Mouse (Mus musculus) MEL (cell line): Measurements from ENCODE around the gene Trim40.

Experiments
- CTCF ChIP-seq, 3 experiments: IDR thresholded peaks in 2 of 3; conservative IDR thresholded peaks in 1 of 3; 2 replicates each; pipeline ENCODE4 v1.5.1; 2011 to 2012; ENCODE audit warnings: low read length in 3 of 3, low read depth in 2 of 3, mild to moderate bottlenecking in 2 of 3, improper control_type of control experiment in 1 of 3, inconsistent platforms in 1 of 3, mixed read lengths in 1 of 3, moderate library complexity in 1 of 3; ENCODE audit not compliant: control insufficient read depth in 1 of 3, insufficient read depth in 1 of 3, poor library complexity in 1 of 3, severe bottlenecking in 1 of 3
- EP300 ChIP-seq, 2 experiments: IDR thresholded peaks; 2 replicates each; pipeline ENCODE4 v1.6.1; 2011; ENCODE audit warnings: improper control_type of control experiment in 2 of 2, low read length in 2 of 2, low read depth in 1 of 2, mild to moderate bottlenecking in 1 of 2
- GATA1 ChIP-seq: IDR thresholded peaks from 2 replicates; pipeline ENCODE4 v1.6.1; 2011; ENCODE audit warnings: low read depth, low read length, improper control_type of control experiment
- MAFK ChIP-seq: IDR thresholded peaks from 2 replicates; pipeline ENCODE4 v1.6.1; 2011; ENCODE audit warnings: low read depth, mild to moderate bottlenecking, low read length, improper control_type of control experiment, borderline replicate concordance
- NRF1 ChIP-seq: IDR thresholded peaks from 2 replicates; pipeline ENCODE4 v1.6.1; 2014; ENCODE audit warnings: low read depth, mild to moderate bottlenecking, inconsistent platforms, low read length, improper control_type of control experiment, moderate library complexity; ENCODE audit not compliant: poor library complexity, insufficient read depth, severe bottlenecking
- POLR2A ChIP-seq, 2 experiments: IDR thresholded peaks; 2 replicates each; pipeline ENCODE4 v1.6.1; 2011 to 2012; ENCODE audit warnings: low read length in 2 of 2, mild to moderate bottlenecking in 2 of 2, control low read depth in 1 of 2, improper control_type of control experiment in 1 of 2, low read depth in 1 of 2, moderate library complexity in 1 of 2; ENCODE audit not compliant: control insufficient read depth in 1 of 2, insufficient read depth in 1 of 2, poor library complexity in 1 of 2
- POLR2AphosphoS5 ChIP-seq: IDR thresholded peaks from 2 replicates; pipeline ENCODE4 v1.6.1; 2012; ENCODE audit warnings: low read depth, borderline replicate concordance, mild to moderate bottlenecking, inconsistent platforms, low read length, moderate library complexity, mixed read lengths
- SIN3A ChIP-seq: IDR thresholded peaks from 2 replicates; pipeline ENCODE4 v1.6.1; 2012; ENCODE audit warnings: low read length, improper control_type of control experiment, inconsistent platforms
- ZC3H11A ChIP-seq: IDR thresholded peaks from 2 replicates; pipeline ENCODE4 v1.6.1; 2012; ENCODE audit warnings: low read depth, mild to moderate bottlenecking, inconsistent platforms, low read length, improper control_type of control experiment
- ZNF384 ChIP-seq: IDR thresholded peaks from 2 replicates; pipeline ENCODE4 v1.6.1; 2012; ENCODE audit warnings: low read depth, mild to moderate bottlenecking, inconsistent platforms, low read length, improper control_type of control experiment

- TF ChIP-seq CTCF (IDR thresholded peaks at IDR 0.05 in 2 of 3, conservative IDR thresholded peaks at IDR 0.05 in 1 of 3; ENCODE audit: control insufficient read depth in 1 of 3, insufficient read depth in 1 of 3, low read depth in 2 of 3, low read length in 3 of 3, poor library complexity in 1 of 3, severe bottlenecking in 1 of 3) (no peak), EP300 (IDR thresholded peaks at IDR 0.05; ENCODE audit: low read depth in 1 of 2, low read length in 2 of 2) (no peak), GATA1 (no peak), NRF1 (no peak), POLR2AphosphoS5 (no peak), POLR2A (IDR thresholded peaks at IDR 0.05; ENCODE audit: control insufficient read depth in 1 of 2, insufficient read depth in 1 of 2, low read depth in 1 of 2, low read length in 2 of 2, poor library complexity in 1 of 2) (no peak), SIN3A (no peak), MAFK (no peak), ZC3H11A (no peak), ZNF384 (no peak)
Measured at GRCm38 (mm10) chr17:36858181-36858580, 31.7 kb downstream of the Trim40 start.
